Mouse (Mus musculus): ENCODE results near the gene Gm49776.
A peak's percentile ranks its signal among the peaks of the same experiment; 100 is the strongest.
"Not testable (repeated sequence)": the region's sequence is repeated elsewhere in the genome, so short reads cannot be mapped to it uniquely, and the experiment has no call there.

The Gm49776 gene

GRCm38 (mm10) chr16:18258221-18258620 is at the start of gene Gm49776:
TSS of gene Gm49776 (minus strand) at chr16:18258321.
- DNase-seq (ENCODE audit: low read depth), result no peak

GRCm38 (mm10) chr16:18289614-18290013 is 31.5 kb upstream of the Gm49776 start:
- not testable (repeated sequence) for DNase-seq (ENCODE audit: low read depth)

GRCm38 (mm10) chr16:18289067-18289588 is 31.0 kb upstream of the Gm49776 start, which contains the start of gene Dgcr8:
TSS of gene Dgcr8 (minus strand) at chr16:18289246.
- DNase-seq (ENCODE audit: low read depth), result peak; percentile 99

GRCm38 (mm10) chr16:18288581-18289061 is 30.5 kb upstream of the Gm49776 start:
- no peak for DNase-seq (ENCODE audit: low read depth)

GRCm38 (mm10) chr16:18288166-18288565 is 30.0 kb upstream of the Gm49776 start:
- DNase-seq (ENCODE audit: low read depth), result peak; percentile 51

- DNase-seq (ENCODE audit: low read depth), result no peak
These were observed 17.0 kb upstream of the Gm49776 start for GRCm38 (mm10) chr16:18275166-18275565.

- DNase-seq (ENCODE audit: low read depth), result peak; percentile 48
These were observed 10.1 kb upstream of the Gm49776 start for GRCm38 (mm10) chr16:18268182-18268581.

GRCm38 (mm10) chr16:18265024-18265423 is 6.9 kb upstream of the Gm49776 start:
- DNase-seq (ENCODE audit: low read depth), result no peak

- DNase-seq (ENCODE audit: low read depth), result no peak
These were observed 4.3 kb downstream of the Gm49776 start for GRCm38 (mm10) chr16:18253866-18254265.

GRCm38 (mm10) chr16:18252736-18253135 is 5.4 kb downstream of the Gm49776 start:
- DNase-seq (ENCODE audit: low read depth), result no peak

- no peak for DNase-seq (ENCODE audit: low read depth)
These were observed 7.0 kb downstream of the Gm49776 start for GRCm38 (mm10) chr16:18250828-18251790.

- no peak for DNase-seq (ENCODE audit: low read depth)
These were observed 7.9 kb downstream of the Gm49776 start for GRCm38 (mm10) chr16:18250231-18250630.

- DNase-seq (ENCODE audit: low read depth), result peak; percentile 56
These were observed 8.7 kb downstream of the Gm49776 start for GRCm38 (mm10) chr16:18249364-18249967.

GRCm38 (mm10) chr16:18248433-18249363 is 9.4 kb downstream of the Gm49776 start, which contains the start of the genes Trmt2a and Ranbp1:
TSS of gene Trmt2a (plus strand) at chr16:18248679.
TSS of gene Ranbp1 (minus strand) at chr16:18248732.
- DNase-seq (ENCODE audit: low read depth), result peak; percentile 100

GRCm38 (mm10) chr16:18247521-18248399 is 10.4 kb downstream of the Gm49776 start:
- peak; percentile 43 for DNase-seq (ENCODE audit: low read depth)

GRCm38 (mm10) chr16:18241581-18241980 is 16.5 kb downstream of the Gm49776 start:
- no peak for DNase-seq (ENCODE audit: low read depth)

GRCm38 (mm10) chr16:18236676-18237501 is 21.2 kb downstream of the Gm49776 start:
- peak; percentile 52 for DNase-seq (ENCODE audit: low read depth)

GRCm38 (mm10) chr16:18235389-18236065 is 22.6 kb downstream of the Gm49776 start:
- peak; percentile 64 for DNase-seq (ENCODE audit: low read depth)

Measured in NIH3T3 (cell line).